Mouse (Mus musculus) bone marrow macrophage, adult 2 months (primary cell): ENCODE data around the gene Vav1.

Source experiments
- CTCF ChIP-seq: IDR thresholded peaks from 2 replicates; pipeline ENCODE4 v1.5.1; 2012; ENCODE audit warnings: low read depth, mild to moderate bottlenecking, low read length, moderate library complexity
- POLR2A ChIP-seq: IDR thresholded peaks from 2 replicates; pipeline ENCODE4 v1.6.1; 2012; ENCODE audit warnings: mild to moderate bottlenecking, low read depth, low read length, borderline replicate concordance

GRCm38 (mm10) chr17:57278943-57279590 lies at the start of gene Vav1:
- TF ChIP-seq CTCF = no peak
- peak; percentile 69; the same call in 1 of the 2 replicates for TF ChIP-seq POLR2A
